Mouse (Mus musculus): ENCODE results near the gene Gm10487.
"Not testable (repeated sequence)": the region's sequence is repeated elsewhere in the genome, so short reads cannot be mapped to it uniquely, and the experiment has no call there.

Gene Gm10487

DNA sequence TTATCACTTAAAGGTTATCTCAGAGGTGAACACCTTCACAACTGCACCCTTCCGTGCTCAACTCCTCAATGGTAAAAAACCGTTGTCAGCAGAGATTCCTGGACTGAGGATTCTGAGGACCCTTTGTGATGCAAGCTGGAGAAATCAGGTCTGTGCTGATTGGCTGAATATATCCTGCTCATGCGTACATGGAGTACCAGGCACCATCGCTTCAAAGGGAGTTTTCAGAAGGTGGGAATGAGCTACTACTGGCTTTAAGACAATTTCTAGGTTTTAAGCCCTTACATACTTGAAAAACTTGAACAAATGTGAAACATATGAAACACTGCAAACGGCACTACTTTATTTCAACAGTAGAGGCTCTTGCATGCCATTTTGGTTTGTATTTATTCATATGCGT lies at the start of gene Gm10487:
Gm10487 (minus strand) TSS at position 101 of the 400 bp plus-strand sequence.
- not testable (repeated sequence) for DNase-seq (ENCODE audit: low spot score in 2 of 2)
